Mouse (Mus musculus): Measurements from ENCODE around the gene Olfr1181.
"Not testable (repeated sequence)": the region's sequence is repeated elsewhere in the genome, so short reads cannot be mapped to it uniquely, and the experiment has no call there.

Gene Olfr1181

DNA sequence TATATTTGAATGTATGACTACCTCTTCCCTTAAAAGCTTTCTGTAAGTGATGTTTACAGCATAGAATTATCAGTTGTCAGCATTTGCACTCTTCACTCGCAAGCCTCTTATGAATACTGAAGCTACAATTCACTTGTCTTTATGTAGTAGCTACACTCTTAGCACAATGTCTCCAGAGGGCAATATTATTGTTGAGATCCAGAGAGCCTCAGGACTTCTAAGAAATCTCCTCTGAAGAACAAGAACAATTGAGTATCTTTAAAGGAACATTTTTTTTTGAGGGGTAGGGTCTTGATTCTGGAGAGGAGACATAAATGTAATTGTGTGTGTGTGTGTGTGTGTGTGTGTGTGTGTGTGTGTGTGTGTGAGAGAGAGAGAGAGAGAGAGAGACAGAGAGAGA lies at the start of gene Olfr1181:
Gene Olfr1181 (minus strand): TSS at position 101 of the 400 bp plus-strand sequence.
- DNase-seq (ENCODE audit: low spot score): no peak

DNA sequence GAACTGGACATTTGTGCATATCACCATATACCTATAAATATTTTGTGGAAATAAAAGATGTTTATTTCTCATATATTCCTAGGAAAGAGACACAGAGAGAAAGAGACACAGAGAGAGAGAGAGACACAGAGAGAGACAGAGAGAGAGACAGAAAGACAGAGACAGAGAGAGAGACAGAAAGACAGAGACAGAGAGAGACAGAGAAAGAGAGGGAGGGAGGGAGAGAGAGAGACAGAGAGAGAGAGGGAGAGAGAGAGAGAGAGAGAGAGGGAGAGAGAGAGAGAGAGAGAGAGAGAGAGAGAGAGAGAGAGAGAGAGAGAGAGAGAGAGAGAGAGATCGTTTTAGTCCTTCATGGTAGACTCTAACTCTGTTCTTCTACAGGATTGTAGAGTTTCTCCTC lies 28.6 kb upstream of the Olfr1181 start, which contains the start of gene Olfr1183:
Gene Olfr1183 (plus strand): TSS at position 301 of the 400 bp plus-strand sequence.
- DNase-seq (ENCODE audit: low spot score): not testable (repeated sequence)

DNA sequence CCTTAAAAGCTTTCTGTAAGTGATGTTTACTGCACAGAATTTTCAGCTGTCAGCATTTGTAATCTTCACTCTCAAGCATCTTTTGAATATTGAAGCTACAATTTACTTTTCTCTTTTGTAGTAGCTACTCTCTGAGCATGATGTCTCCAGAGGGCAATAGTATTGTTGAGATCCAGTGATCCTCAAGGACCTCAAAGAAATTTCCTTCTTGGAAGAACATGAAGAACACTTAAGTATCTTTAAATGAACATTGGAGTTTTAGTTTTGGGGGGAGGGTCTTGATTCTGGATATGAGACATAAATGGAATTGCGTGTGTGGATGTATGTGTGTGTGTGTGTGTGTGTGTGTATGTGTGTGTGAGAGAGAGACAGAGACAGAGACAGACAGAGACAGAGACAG lies 23.1 kb upstream of the Olfr1181 start, which contains the start of gene Gm13757:
Gene Gm13757 (minus strand): TSS at position 101 of the 400 bp plus-strand sequence.
- DNase-seq (ENCODE audit: low spot score): no peak

DNA sequence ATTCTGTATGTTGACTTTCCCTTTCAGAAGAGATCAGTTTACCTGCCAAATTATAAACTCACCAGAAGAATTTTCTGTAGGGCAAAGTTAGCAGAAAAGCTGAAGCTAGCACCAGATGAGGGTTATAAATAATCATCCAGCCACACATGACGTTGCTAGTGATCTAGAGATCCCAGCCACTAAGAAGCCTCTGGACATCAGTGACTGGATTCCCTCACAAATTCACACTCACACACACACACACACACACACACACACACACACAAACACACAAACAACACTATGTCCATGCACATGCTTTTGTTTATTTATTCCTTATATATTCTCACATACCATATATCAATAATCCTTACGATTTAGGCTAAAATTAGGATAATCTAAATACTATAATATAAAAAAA lies 6.9 kb downstream of the Olfr1181 start, which contains the start of gene Olfr1180:
Gene Olfr1180 (minus strand): TSS at position 101 of the 400 bp plus-strand sequence.
- DNase-seq (ENCODE audit: low spot score): no peak

- DNase-seq (ENCODE audit: low spot score): no peak
These were observed 19.6 kb downstream of the Olfr1181 start, which contains the start of gene Olfr1179 for GRCm38 (mm10) chr2:88406353-88406752. Gene Olfr1179 (minus strand): TSS chr2:88406453.

DNA sequence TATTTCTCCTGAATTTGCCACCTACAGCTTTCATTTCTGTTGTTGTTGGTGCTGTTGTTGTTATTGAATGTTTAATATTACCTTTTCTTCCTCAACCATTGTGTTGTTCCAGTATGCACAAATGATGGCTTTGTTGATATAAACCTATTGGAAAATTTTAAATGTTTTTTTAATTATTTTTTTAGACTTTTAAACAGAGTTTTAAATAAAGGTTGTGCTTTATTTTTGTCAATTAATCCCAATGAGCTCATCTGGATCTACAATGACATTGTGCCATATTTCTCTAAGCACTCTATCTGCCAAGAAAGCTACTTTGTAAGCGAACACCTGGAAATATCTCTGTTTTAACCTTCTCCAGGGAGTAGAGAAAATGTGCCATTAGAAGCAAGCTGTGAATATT lies 39.2 kb downstream of the Olfr1181 start, which contains the start of gene Olfr1178:
Gene Olfr1178 (plus strand): TSS at position 301 of the 400 bp plus-strand sequence.
- no peak for DNase-seq (ENCODE audit: low spot score)
